Mouse (Mus musculus): ENCODE data around the gene Tpi1.

Gene Tpi1

DNA sequence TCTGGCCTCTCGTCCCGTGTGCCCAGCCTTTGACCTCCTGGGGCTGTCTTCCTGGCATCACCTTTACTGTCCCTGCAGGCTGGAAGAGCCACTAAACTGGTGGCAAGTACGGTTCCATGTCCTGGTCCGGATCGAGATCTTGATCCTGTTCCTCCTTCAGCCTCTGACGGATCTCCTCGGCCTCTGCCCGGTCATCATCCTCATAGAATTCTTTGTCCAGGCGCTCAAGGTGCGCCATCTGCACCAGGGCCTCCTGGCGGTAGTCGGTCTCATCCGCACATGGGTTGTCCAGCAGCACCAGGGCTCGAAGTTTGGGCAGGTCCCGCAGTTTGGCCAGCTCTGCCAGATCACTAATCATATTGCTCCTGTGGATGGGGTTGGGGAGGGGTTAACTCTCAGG lies 43.6 kb downstream of the Tpi1 start:
- no peak for DNase-seq (ENCODE audit: low read depth)

DNA sequence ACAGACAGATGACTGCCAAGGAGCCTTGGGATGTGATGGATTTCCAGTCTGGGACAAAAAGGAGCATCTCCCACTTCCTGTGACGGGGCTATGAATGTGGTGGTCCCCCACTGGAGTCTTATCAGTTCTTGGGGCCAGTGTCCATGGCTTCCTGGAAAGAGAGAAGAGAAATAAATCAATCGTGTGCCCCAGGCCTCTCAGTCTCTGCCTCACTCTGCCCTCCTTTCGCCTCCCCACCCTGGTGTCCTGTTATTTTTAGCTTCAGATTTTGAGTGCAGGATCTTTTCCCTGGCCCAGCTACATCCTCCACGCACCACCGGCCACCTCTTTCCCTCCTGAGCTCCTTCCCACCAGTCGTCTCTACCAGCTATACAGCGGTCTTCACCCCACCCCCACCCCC lies 44.1 kb downstream of the Tpi1 start:
- DNase-seq (ENCODE audit: low read depth): no peak

DNA sequence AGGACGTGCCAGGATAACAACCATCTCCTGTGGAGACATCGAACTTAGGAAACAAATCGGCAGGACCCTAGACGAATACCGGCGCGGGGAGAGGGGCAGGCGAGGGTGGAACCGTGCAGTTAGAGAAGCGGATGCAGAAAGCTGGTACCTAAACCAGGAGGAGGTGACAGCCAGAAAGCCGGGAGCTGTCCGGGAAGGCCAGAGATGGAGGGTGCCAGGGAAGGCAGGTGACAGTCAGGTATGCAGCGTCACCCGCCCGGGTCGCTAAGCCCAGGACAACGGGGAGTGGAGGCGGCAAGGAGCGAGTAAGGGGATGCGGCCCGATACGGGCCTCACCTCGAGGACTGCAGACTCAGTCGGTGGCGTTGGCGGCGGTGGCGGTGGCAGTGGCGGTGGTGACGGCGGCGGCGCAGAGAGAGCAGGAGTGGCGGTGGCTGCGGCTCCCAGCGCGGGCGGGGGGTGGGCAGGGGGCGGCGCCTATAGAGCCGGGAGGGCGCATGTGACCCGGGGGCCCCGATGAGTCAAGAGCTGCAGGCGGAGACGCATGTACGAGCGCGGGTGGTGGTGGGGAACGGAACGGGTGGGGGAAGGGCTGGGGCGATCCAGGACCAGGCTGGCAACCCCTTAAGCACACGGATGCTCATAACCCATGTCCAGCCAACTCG lies 44.9 kb downstream of the Tpi1 start, which contains the start of gene Eno2:
Gene Eno2 (minus strand): TSS at position 573 of the 665 bp plus-strand sequence.
- no peak for DNase-seq (ENCODE audit: low read depth)

DNA sequence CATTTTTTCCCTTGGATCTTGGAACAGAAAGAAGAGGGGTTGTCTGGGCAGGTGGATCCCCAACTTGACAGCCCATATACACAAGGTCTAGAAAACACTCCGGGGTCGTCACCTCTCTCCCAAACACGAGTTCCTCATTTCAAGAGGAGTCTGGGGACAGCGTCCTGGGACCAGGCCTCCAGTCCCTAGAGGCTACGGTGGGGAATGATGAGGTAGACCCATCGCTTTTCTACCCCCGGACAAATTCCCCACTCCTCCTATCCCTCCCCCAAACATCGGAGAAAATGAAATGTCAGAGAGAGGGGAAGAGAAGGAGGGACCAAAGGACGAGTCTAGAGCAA lies 45.4 kb downstream of the Tpi1 start:
- DNase-seq (ENCODE audit: low read depth): no peak

DNA sequence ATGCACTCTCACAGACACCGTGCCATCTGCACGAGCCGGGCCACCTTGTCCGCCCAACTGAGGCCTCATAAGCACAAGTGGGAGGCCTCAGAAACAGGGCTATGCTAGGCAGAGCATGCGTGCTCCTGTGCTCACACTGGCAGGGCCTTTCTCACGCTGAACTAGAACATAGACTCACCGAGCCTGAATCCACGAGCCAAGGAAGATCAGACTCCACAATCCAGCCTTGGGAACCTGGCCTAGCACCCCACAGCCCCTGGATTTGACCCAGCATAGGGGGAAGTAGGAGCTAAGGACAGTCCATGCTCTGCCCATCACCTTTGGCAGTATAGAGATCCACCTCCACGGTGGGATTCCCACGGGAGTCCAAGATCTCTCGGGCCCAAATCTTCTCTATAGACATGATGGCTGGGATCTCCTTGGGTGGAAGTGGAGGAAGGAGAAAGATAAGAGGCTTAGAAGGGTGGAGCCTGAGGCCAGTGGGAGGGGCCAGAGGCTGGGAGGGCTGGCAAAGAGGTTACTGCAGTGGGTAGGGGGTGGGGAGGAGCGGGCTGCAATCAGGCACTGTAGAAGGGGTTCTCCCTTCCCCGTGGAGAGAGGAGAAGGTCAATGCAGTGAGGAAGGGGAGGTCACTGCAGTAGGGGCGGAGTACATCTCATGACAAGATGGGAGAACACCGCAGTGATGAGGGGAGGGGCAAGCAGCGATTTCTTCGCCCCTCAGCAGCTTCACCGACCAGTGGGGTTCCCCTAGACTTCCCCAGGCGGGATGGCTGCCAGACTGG lies 46.0 kb downstream of the Tpi1 start:
- no peak for DNase-seq (ENCODE audit: low read depth)

DNA sequence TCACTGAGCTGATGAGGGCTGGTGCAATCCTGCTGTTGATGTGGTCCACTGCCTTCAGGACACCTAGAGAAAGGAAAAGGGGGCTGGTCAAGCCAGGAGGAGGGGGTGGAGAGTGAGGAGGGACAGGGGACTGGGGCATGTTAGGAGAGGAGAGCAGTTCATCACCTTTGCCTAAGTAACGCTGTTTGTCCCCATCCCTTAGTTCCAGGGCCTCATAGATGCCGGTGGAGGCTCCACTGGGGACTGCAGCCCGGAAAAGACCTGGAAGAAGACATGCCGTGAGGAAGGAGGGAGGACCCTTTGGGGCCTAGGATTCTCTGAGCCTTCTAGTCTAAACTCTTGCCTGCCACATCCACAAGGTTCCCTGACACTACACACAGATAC lies 46.6 kb downstream of the Tpi1 start:
- DNase-seq (ENCODE audit: low read depth): no peak

DNA sequence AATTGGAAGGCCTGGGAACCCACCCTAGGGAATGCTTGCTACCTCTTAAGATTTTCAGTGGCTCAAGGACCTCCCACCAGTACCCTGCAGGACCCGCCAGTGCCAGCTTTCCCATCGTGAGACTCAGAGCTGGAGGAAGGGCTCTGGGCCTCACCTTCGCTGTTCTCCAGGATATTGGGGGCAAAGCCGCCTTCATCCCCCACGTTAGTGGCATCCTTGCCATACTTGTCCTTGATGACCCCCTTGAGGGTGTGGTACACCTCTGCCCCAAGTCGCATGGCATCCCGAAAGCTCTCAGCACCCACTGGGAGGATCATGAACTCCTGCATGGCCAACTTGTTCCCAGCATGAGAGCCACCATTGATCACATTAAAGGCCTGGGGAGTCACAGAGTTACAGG lies 48.1 kb downstream of the Tpi1 start:
- DNase-seq (ENCODE audit: low read depth): no peak
